Mouse (Mus musculus) forebrain, embryonic 10.5 days (tissue): ENCODE measurements around the gene Fam241a. TPM values are rescaled to one million over a fixed set of nuclear protein-coding genes. Genes with fewer than 3 reads are reported as not detected.

ENCODE experiments used
- DNase-seq: peaks from one replicate; pipeline ENCODE4 v3.0.0-alpha.2; 2017; ENCODE audit warnings: low spot score; ENCODE audit errors: extremely low spot score
- H3K27ac ChIP-seq: fragments of 300-500 bp; sonication (generic); 2 replicates; pipeline ENCODE4 v1.5.1; 2016; ENCODE audit warnings: mild to moderate bottlenecking
- H3K27me3 ChIP-seq: fragments of 300-500 bp; sonication (generic); 2 replicates; pipeline ENCODE4 v1.6.1; 2016; ENCODE audit warnings: mild to moderate bottlenecking; ENCODE audit not compliant: poor library complexity, severe bottlenecking
- H3K36me3 ChIP-seq: fragments of 300-500 bp; sonication (generic); replicated peaks from 2 replicates; pipeline ENCODE4 v1.6.1; 2016; ENCODE audit warnings: mild to moderate bottlenecking, moderate library complexity
- H3K4me1 ChIP-seq: fragments of 300-500 bp; sonication (generic); 2 replicates; pipeline ENCODE4 v1.6.1; 2016
- H3K4me3 ChIP-seq: fragments of 300-500 bp; sonication (generic); 2 replicates; pipeline ENCODE4 v1.5.1; 2016; ENCODE audit warnings: mild to moderate bottlenecking, moderate library complexity
- H3K9me3 ChIP-seq: fragments of 300-500 bp; sonication (generic); 2 replicates; pipeline ENCODE4 v1.6.1; 2016; ENCODE audit warnings: mild to moderate bottlenecking, moderate library complexity
- WGBS: fragments of 180-500 bp; shearing (Covaris S2); methylation state at CpG from one replicate; pipeline ENCODE4 v1.1.7; 2016; 5-methylcytosine and 5-hydroxymethylcytosine counted together
- polyA plus RNA-seq: library from polyadenylated mRNA; unstranded; fragments of >200 nt; fragmentation: Nextera tagmentation; extraction: Ambion mirVana; gene quantifications from 2 replicates; pipeline ENCODE4 v1.2.1, GENCODE M21; 2016

The Fam241a gene
- polyA plus RNA-seq, 1 experiment from 2014 or later: 2.6 TPM

DNA sequence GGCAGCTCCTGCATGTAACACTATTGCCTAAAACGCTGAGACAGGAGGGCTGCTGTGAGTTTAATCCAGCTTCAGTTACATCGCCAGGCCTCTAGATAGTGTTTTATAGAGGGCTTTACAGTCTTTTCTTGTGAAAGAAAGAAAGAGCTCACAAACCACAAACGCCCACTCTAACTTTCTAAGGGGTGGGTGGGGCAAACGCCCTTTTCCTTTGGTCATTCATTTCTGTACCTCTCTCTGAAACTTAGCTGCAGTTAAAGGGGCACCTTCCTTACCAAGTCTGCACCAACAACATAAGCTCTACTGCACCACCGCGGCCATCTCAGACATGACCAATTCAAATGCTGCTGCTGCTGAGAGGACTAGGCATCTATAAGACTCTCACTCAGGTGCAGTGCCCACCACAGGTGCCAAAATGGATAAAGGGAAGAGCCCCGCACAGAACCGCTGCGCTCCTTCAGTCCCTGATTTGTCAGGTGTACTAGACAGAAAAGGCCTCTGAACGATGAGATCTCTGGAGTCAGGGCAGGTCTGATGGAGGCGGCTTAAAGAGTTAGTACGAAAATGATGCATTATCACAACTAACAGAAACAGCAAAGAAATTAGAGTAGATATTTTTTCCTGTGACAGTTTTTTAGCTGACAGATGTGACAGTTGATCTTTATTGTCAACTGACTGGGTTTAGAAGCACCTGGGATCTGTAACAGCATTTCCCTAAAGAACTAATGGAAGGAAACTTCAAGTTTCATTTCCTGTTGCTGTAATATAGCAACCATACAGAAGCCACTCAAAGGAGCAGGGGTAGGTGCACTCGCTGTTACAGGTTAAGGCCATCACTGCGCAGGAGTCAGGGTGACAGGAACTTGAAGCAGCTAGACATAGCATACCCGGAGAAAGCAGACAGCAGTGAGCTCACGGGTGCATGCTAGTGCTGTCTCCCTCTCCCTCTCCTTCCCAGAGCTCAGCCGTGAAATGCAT is 71.9 kb downstream of the Fam241a start:
- H3K4me3 ChIP-seq: no peak overlapping the region
- H3K4me1 ChIP-seq: peaks cover 18% of the 10 kb centered on the region
- no peaks in the 10 kb centered on the region for H3K27me3 ChIP-seq
- H3K36me3 ChIP-seq: peaks cover 29% of the 10 kb centered on the region
- no peaks in the 10 kb centered on the region for H3K9me3 ChIP-seq
- DNase-seq: no peak
- H3K27ac ChIP-seq: no peak overlapping the region
- 78% methylated on average over 17 of the region's 17 CpGs for WGBS

- 89% methylated on average over 5 of the region's 5 CpGs for WGBS
- Histone ChIP-seq H3K27me3 (no peaks in the 10 kb centered on the region), H3K4me1 (peaks cover 8% of the 10 kb centered on the region; the same call in 1 of the 2 replicates), H3K27ac (no peak overlapping the region), H3K4me3 (no peak overlapping the region), H3K9me3 (no peaks in the 10 kb centered on the region), H3K36me3 (peaks cover 42% of the 10 kb centered on the region)
- DNase-seq: no peak
These were observed 74.9 kb downstream of the Fam241a start for GRCm38 (mm10) chr3:127821209-127821608.

GRCm38 (mm10) chr3:127820400-127820799 is 75.7 kb downstream of the Fam241a start:
- Histone ChIP-seq H3K4me3 (no peak overlapping the region), H3K4me1 (peaks cover 8% of the 10 kb centered on the region; the same call in 1 of the 2 replicates), H3K27ac (no peak overlapping the region), H3K9me3 (no peaks in the 10 kb centered on the region), H3K36me3 (peaks cover 45% of the 10 kb centered on the region), H3K27me3 (no peaks in the 10 kb centered on the region)
- no peak for DNase-seq
- WGBS: 91% methylated on average over 1 of the region's 1 CpGs

Other genes starting within 250 kb of the Fam241a start
- gene Alpk1, start 115.8 kb downstream of the Fam241a start, polyA plus RNA-seq: 0.76 and 0.87 TPM in 2 replicates
- gene Tifa, start 106.5 kb downstream of the Fam241a start, polyA plus RNA-seq: 1.8 and 2.4 TPM in 2 replicates
- 53.1 and 57.8 TPM in 2 replicates for gene Ap1ar, start 58.8 kb downstream of the Fam241a start, polyA plus RNA-seq